Mouse (Mus musculus): ENCODE data around the gene Mpdz. TPM values are rescaled to one million over a fixed set of nuclear protein-coding genes. Genes with fewer than 3 reads are reported as not detected.

The Mpdz gene
- polyA plus RNA-seq, 1 experiment from 2014 or later: 45.3 TPM

- H3K27ac ChIP-seq (ENCODE audit: low read depth, low read length): no peak overlapping the region
- no peak overlapping the region for H3K4me3 ChIP-seq (ENCODE audit: low read depth, low read length)
- no peaks in the 10 kb centered on the region for H3K4me1 ChIP-seq (replicated peaks; ENCODE audit: control insufficient read depth, insufficient read depth, low read length)
- no peaks in the 10 kb centered on the region for H3K9me3 ChIP-seq (ENCODE audit: control insufficient read depth, low read length)
- no peaks in the 10 kb centered on the region for H3K36me3 ChIP-seq (ENCODE audit: control insufficient read depth, insufficient read depth, low read length)
- no peak overlapping the region for H3K9ac ChIP-seq (ENCODE audit: low read depth, low read length)
- no peak for ATAC-seq (ENCODE audit: low FRiP score)
- whole genome bisulfite sequencing: 84% methylated on average over 5 of the region's 5 CpGs
- DNase-seq (ENCODE audit: low spot score): no peak
- H3K4me2 ChIP-seq (replicated peaks; ENCODE audit: low read depth, low read length): no peak overlapping the region
- H3K27me3 ChIP-seq (ENCODE audit: control insufficient read depth, insufficient read depth, low read length): no peaks in the 10 kb centered on the region
These were observed 128.0 kb downstream of the Mpdz start for GRCm38 (mm10) chr4:81314618-81315017.

- Histone ChIP-seq H3K9ac (ENCODE audit: low read depth, low read length) (no peak overlapping the region), H3K9me3 (ENCODE audit: control insufficient read depth, low read length) (no peaks in the 10 kb centered on the region), H3K4me3 (ENCODE audit: low read depth, low read length) (no peak overlapping the region), H3K27me3 (ENCODE audit: control insufficient read depth, insufficient read depth, low read length) (no peaks in the 10 kb centered on the region), H3K36me3 (ENCODE audit: control insufficient read depth, insufficient read depth, low read length) (no peaks in the 10 kb centered on the region), H3K27ac (ENCODE audit: low read depth, low read length) (no peak overlapping the region), H3K4me2 (replicated peaks; ENCODE audit: low read depth, low read length) (no peak overlapping the region), H3K4me1 (replicated peaks; ENCODE audit: control insufficient read depth, insufficient read depth, low read length) (no peaks in the 10 kb centered on the region)
- DNase-seq (ENCODE audit: low spot score): no peak
- no peak for ATAC-seq (ENCODE audit: low FRiP score)
- WGBS: 84% methylated on average over 4 of the region's 4 CpGs
These were observed 129.4 kb downstream of the Mpdz start for GRCm38 (mm10) chr4:81313246-81313645.

GRCm38 (mm10) chr4:81310168-81310474, 132.5 kb downstream of the Mpdz start:
- WGBS: 86% methylated on average over 2 of the region's 2 CpGs
- DNase-seq (ENCODE audit: low spot score) (no peak), ATAC-seq (ENCODE audit: low FRiP score) (no peak)
- no peaks in the 10 kb centered on the region for H3K4me1 ChIP-seq (replicated peaks; ENCODE audit: control insufficient read depth, insufficient read depth, low read length)
- no peaks in the 10 kb centered on the region for H3K27me3 ChIP-seq (ENCODE audit: control insufficient read depth, insufficient read depth, low read length)
- no peak overlapping the region for H3K27ac ChIP-seq (ENCODE audit: low read depth, low read length)
- no peaks in the 10 kb centered on the region for H3K9me3 ChIP-seq (ENCODE audit: control insufficient read depth, low read length)
- peaks cover 4% of the 10 kb centered on the region; the same call in 1 of the 2 replicates for H3K36me3 ChIP-seq (ENCODE audit: control insufficient read depth, insufficient read depth, low read length)
- no peak overlapping the region for H3K4me3 ChIP-seq (ENCODE audit: low read depth, low read length)
- no peak overlapping the region for H3K4me2 ChIP-seq (replicated peaks; ENCODE audit: low read depth, low read length)
- H3K9ac ChIP-seq (ENCODE audit: low read depth, low read length): no peak overlapping the region

- H3K27me3 ChIP-seq (ENCODE audit: control insufficient read depth, insufficient read depth, low read length): no peaks in the 10 kb centered on the region
- ATAC-seq (ENCODE audit: low FRiP score) (no peak), DNase-seq (ENCODE audit: low spot score) (no peak)
- no peak overlapping the region for H3K4me3 ChIP-seq (ENCODE audit: low read depth, low read length)
- 85% methylated on average over 12 of the region's 12 CpGs for WGBS
- no peaks in the 10 kb centered on the region for H3K9me3 ChIP-seq (ENCODE audit: control insufficient read depth, low read length)
- no peak overlapping the region for H3K4me2 ChIP-seq (replicated peaks; ENCODE audit: low read depth, low read length)
- no peak overlapping the region for H3K9ac ChIP-seq (ENCODE audit: low read depth, low read length)
- no peaks in the 10 kb centered on the region for H3K4me1 ChIP-seq (replicated peaks; ENCODE audit: control insufficient read depth, insufficient read depth, low read length)
- no peak overlapping the region for H3K27ac ChIP-seq (ENCODE audit: low read depth, low read length)
- peaks cover 4% of the 10 kb centered on the region; the same call in 1 of the 2 replicates for H3K36me3 ChIP-seq (ENCODE audit: control insufficient read depth, insufficient read depth, low read length)
These were observed 133.0 kb downstream of the Mpdz start for GRCm38 (mm10) chr4:81309473-81310167.

GRCm38 (mm10) chr4:81307596-81308265, 134.9 kb downstream of the Mpdz start:
- Histone ChIP-seq H3K9me3 (ENCODE audit: control insufficient read depth, low read length) (no peaks in the 10 kb centered on the region), H3K4me3 (ENCODE audit: low read depth, low read length) (no peak overlapping the region), H3K9ac (ENCODE audit: low read depth, low read length) (no peak overlapping the region), H3K27ac (ENCODE audit: low read depth, low read length) (no peak overlapping the region), H3K4me2 (replicated peaks; ENCODE audit: low read depth, low read length) (no peak overlapping the region), H3K27me3 (ENCODE audit: control insufficient read depth, insufficient read depth, low read length) (no peaks in the 10 kb centered on the region), H3K36me3 (ENCODE audit: control insufficient read depth, insufficient read depth, low read length) (peaks cover 4% of the 10 kb centered on the region; the same call in 1 of the 2 replicates), H3K4me1 (replicated peaks; ENCODE audit: control insufficient read depth, insufficient read depth, low read length) (no peaks in the 10 kb centered on the region)
- no peak for ATAC-seq (ENCODE audit: low FRiP score)
- 95% methylated on average over 10 of the region's 10 CpGs for WGBS
- DNase-seq (ENCODE audit: low spot score): no peak

- no peaks in the 10 kb centered on the region for H3K27me3 ChIP-seq (ENCODE audit: control insufficient read depth, insufficient read depth, low read length)
- H3K27ac ChIP-seq (ENCODE audit: low read depth, low read length): no peak overlapping the region
- DNase-seq (ENCODE audit: low spot score): no peak
- WGBS: 92% methylated on average over 3 of the region's 3 CpGs
- H3K36me3 ChIP-seq (ENCODE audit: control insufficient read depth, insufficient read depth, low read length): peaks cover 4% of the 10 kb centered on the region; the same call in 1 of the 2 replicates
- ATAC-seq (ENCODE audit: low FRiP score): no peak
- no peak overlapping the region for H3K4me3 ChIP-seq (ENCODE audit: low read depth, low read length)
- no peak overlapping the region for H3K4me2 ChIP-seq (replicated peaks; ENCODE audit: low read depth, low read length)
- H3K4me1 ChIP-seq (replicated peaks; ENCODE audit: control insufficient read depth, insufficient read depth, low read length): no peaks in the 10 kb centered on the region
- H3K9me3 ChIP-seq (ENCODE audit: control insufficient read depth, low read length): no peaks in the 10 kb centered on the region
- H3K9ac ChIP-seq (ENCODE audit: low read depth, low read length): no peak overlapping the region
These were observed 140.6 kb downstream of the Mpdz start for GRCm38 (mm10) chr4:81302056-81302455.

GRCm38 (mm10) chr4:81298384-81298783, 144.2 kb downstream of the Mpdz start:
- Histone ChIP-seq H3K4me2 (replicated peaks; ENCODE audit: low read depth, low read length) (no peak overlapping the region), H3K4me3 (ENCODE audit: low read depth, low read length) (no peak overlapping the region), H3K4me1 (replicated peaks; ENCODE audit: control insufficient read depth, insufficient read depth, low read length) (no peaks in the 10 kb centered on the region), H3K9me3 (ENCODE audit: control insufficient read depth, low read length) (no peaks in the 10 kb centered on the region), H3K27ac (ENCODE audit: low read depth, low read length) (no peak overlapping the region), H3K36me3 (ENCODE audit: control insufficient read depth, insufficient read depth, low read length) (no peaks in the 10 kb centered on the region), H3K27me3 (ENCODE audit: control insufficient read depth, insufficient read depth, low read length) (no peaks in the 10 kb centered on the region), H3K9ac (ENCODE audit: low read depth, low read length) (no peak overlapping the region)
- WGBS: 79% methylated on average over 4 of the region's 4 CpGs
- ATAC-seq (ENCODE audit: low FRiP score) (no peak), DNase-seq (ENCODE audit: low spot score) (no peak)

- DNase-seq (ENCODE audit: low spot score) (no peak), ATAC-seq (ENCODE audit: low FRiP score) (no peak)
- Histone ChIP-seq H3K4me3 (ENCODE audit: low read depth, low read length) (no peak overlapping the region), H3K36me3 (ENCODE audit: control insufficient read depth, insufficient read depth, low read length) (no peaks in the 10 kb centered on the region), H3K9ac (ENCODE audit: low read depth, low read length) (no peak overlapping the region), H3K27ac (ENCODE audit: low read depth, low read length) (no peak overlapping the region), H3K9me3 (ENCODE audit: control insufficient read depth, low read length) (no peaks in the 10 kb centered on the region), H3K27me3 (ENCODE audit: control insufficient read depth, insufficient read depth, low read length) (no peaks in the 10 kb centered on the region), H3K4me1 (replicated peaks; ENCODE audit: control insufficient read depth, insufficient read depth, low read length) (no peaks in the 10 kb centered on the region), H3K4me2 (replicated peaks; ENCODE audit: low read depth, low read length) (no peak overlapping the region)
These were observed 149.3 kb downstream of the Mpdz start for GRCm38 (mm10) chr4:81293309-81293708.

GRCm38 (mm10) chr4:81285564-81285963, 157.1 kb downstream of the Mpdz start:
- ATAC-seq (ENCODE audit: low FRiP score): no peak
- no peak overlapping the region for H3K27ac ChIP-seq (ENCODE audit: low read depth, low read length)
- H3K36me3 ChIP-seq (ENCODE audit: control insufficient read depth, insufficient read depth, low read length): no peaks in the 10 kb centered on the region

More at GRCm38 (mm10) chr4:81285564-81285963, 157.1 kb downstream of the Mpdz start:
- Histone ChIP-seq H3K9ac (ENCODE audit: low read depth, low read length) (no peak overlapping the region), H3K9me3 (ENCODE audit: control insufficient read depth, low read length) (no peaks in the 10 kb centered on the region), H3K4me2 (replicated peaks; ENCODE audit: low read depth, low read length) (no peak overlapping the region), H3K4me3 (ENCODE audit: low read depth, low read length) (no peak overlapping the region), H3K4me1 (replicated peaks; ENCODE audit: control insufficient read depth, insufficient read depth, low read length) (no peaks in the 10 kb centered on the region), H3K27me3 (ENCODE audit: control insufficient read depth, insufficient read depth, low read length) (no peaks in the 10 kb centered on the region)
- no peak for DNase-seq (ENCODE audit: low spot score)
- 93% methylated on average over 4 of the region's 4 CpGs for WGBS

Measured in hindbrain, embryonic 11.5 days (tissue).